Mouse (Mus musculus) c-Kit-positive CD71-positive TER-119-negative erythroid progenitor cells, embryonic 14.5 days (primary cell): ENCODE data around the gene Btbd7.

Experiments used
- DNase-seq: peaks from one replicate; pipeline ENCODE4 v3.0.0-alpha.2; 2013; ENCODE audit warnings: low read depth

Btbd7 gene

DNA sequence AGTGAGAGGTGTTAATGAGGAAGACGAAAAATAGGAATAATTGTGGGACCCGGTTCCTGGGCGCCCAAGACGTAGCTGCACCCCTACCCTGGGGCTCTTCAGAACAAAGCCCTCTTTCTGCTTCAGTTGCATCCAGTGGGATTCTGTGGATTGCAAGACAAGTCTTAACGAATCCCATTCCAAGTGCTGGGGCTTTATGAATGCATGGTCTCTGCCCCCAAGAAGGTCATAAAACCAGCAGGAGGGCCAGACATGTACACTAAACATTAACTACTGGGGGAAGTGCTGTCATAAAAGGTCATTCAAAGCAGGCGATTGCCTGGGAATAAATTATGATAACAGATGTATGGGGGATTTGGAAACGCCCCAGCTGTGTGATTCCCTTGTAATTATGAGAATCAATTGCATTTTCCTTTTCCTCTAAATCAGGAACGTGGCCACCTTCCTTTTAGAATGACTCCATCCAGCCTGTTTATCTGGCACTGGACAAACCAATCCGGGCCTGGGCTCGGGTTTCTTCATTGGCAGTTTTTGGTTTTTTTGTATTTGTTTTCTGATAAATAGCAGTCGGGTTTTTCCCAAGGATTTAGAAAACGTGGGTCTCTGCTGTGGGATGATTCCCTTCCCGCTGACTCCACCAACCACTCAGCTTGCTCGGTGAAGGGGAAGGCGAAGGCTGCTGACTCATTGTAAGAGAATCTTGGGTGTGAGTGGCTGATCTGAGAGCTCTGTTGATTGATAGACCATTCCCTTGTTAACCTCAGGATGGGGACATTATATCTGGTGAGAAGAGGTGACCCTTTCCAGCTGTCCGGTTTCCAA is 147.3 kb downstream of the Btbd7 start:
- no peak for DNase-seq
